ENCODE assay signal across 12 mouse cellular contexts in the genomic region with DNA sequence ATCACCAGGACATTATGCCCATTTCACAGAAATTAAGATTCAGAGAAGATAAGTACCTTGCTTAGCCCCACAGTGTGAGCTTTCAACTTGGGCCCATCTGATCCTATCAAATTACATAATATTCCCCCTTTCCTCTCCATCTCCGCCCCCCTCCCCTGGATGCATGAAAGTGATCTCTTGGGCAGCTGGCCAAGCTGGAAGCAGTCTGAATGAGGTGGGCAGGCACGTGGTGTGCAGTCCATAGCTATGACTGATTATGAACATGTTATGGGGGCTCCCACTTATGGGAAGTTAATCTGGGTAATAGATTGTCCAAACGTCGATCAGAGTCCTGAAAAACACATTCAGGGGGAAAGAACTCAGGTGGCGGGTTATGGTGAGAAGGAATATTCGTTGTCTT. TPM values are rescaled to one million over a fixed set of nuclear protein-coding genes. Genes with fewer than 3 reads are reported as not detected.
DNase-seq lines count a peak whose midpoint lies in the region; ATAC-seq lines count a peak whose summit lies in the region.
"Had no signal": no experiment of that assay in that cellular context is flagged by ENCODE, and none has a peak within 500 bp of the region (broad histone marks: within the 10 kb centered on the region; RNA-seq: fewer than 3 reads in every experiment).

No protein-coding gene starts in this region.

- peak; percentile 14 for DNase-seq in kidney, adult 18-20 months
- DNase-seq in kidney, adult 9 months, result no peak
- peak; percentile 77 for DNase-seq in retina, postnatal 1 day
- no peak for DNase-seq in retina, embryonic 14.5 days (ENCODE audit: low spot score)
- no peak for DNase-seq in frontal cortex, postnatal 36 days (ENCODE audit: low spot score in 2 of 2)
- DNase-seq: right cerebral cortex, postnatal 4 days; thymus, adult 2 months had no signal

- no peak overlapping the region for H3K9ac ChIP-seq in forebrain, embryonic 15.5 days (replicated peaks)
- H3K9ac ChIP-seq in forebrain, embryonic 12.5 days, result no peak overlapping the region
- H3K9ac ChIP-seq: midbrain, embryonic 15.5 days had no signal

- 56% methylated on average over 6 of the region's 6 CpGs for WGBS in forebrain, embryonic 15.5 days
- 77% methylated on average over 6 of the region's 6 CpGs for WGBS in forebrain, embryonic 12.5 days

- no peaks in the 10 kb centered on the region for H3K9me3 ChIP-seq in forebrain, embryonic 15.5 days
- no peaks in the 10 kb centered on the region for H3K9me3 ChIP-seq in forebrain, embryonic 12.5 days
- H3K9me3 ChIP-seq: G1E; midbrain, embryonic 15.5 days had no signal

- no peak overlapping the region for H3K4me2 ChIP-seq in forebrain, embryonic 15.5 days (replicated peaks)
- no peak overlapping the region for H3K4me2 ChIP-seq in forebrain, embryonic 12.5 days
- H3K4me2 ChIP-seq: midbrain, embryonic 15.5 days had no signal

- peaks cover 47% of the 10 kb centered on the region for H3K4me1 ChIP-seq in forebrain, embryonic 15.5 days
- peaks cover 45% of the 10 kb centered on the region for H3K4me1 ChIP-seq in forebrain, embryonic 12.5 days

- no peaks in the 10 kb centered on the region for H3K36me3 ChIP-seq in forebrain, embryonic 15.5 days
- H3K36me3 ChIP-seq in forebrain, embryonic 12.5 days (replicated peaks), result peaks cover 8% of the 10 kb centered on the region; the same call in 1 of the 2 replicates
- H3K36me3 ChIP-seq: midbrain, embryonic 15.5 days had no signal

- H3K4me3 ChIP-seq in forebrain, embryonic 15.5 days, result no peak overlapping the region
- H3K4me3 ChIP-seq in forebrain, embryonic 12.5 days (replicated peaks), result no peak overlapping the region
- H3K4me3 ChIP-seq: midbrain, embryonic 15.5 days had no signal

- H3K27ac ChIP-seq in forebrain, embryonic 15.5 days (replicated peaks), result no peak overlapping the region
- no peak overlapping the region for H3K27ac ChIP-seq in forebrain, embryonic 12.5 days
- H3K27ac ChIP-seq: midbrain, embryonic 15.5 days had no signal

- 0 out of 2 replicates have a peak, but pooled peaks have one; percentile 31 for ATAC-seq in forebrain, embryonic 15.5 days (replicated peaks)
- no peak for ATAC-seq in forebrain, embryonic 12.5 days (ENCODE audit: low FRiP score)
- no peak for ATAC-seq in inflammation-experienced regulatory T-cells, adult 6 months

- no peaks in the 10 kb centered on the region for H3K27me3 ChIP-seq in forebrain, embryonic 15.5 days
- no peaks in the 10 kb centered on the region for H3K27me3 ChIP-seq in forebrain, embryonic 12.5 days
- H3K27me3 ChIP-seq: midbrain, embryonic 15.5 days had no signal

RNA-seq across cellular contexts. Expression of gene Zfp710, which starts 27.2 kb away (rescaled TPM):
- 21.1 and 22.1 TPM in 2 replicates for polyA plus RNA-seq in forebrain, embryonic 15.5 days (2015; fragmentation: Nextera tagmentation; extraction: Ambion mirVana)
- polyA plus RNA-seq in forebrain, embryonic 12.5 days (2016; fragmentation: Nextera tagmentation; extraction: Ambion mirVana), result 30.5 and 33.9 TPM in 2 replicates
- polyA plus RNA-seq in inflammation-experienced regulatory T-cells, adult 6 months (2017; shearing (Covaris generic)), result 1 to 10 TPM; 1.8 to 5.1 (median 4.4) TPM

Comparison
In these comparisons a context has a peak if more than half of its experiments do, and no peak if none do; other contexts are left out.
1. DNase-seq: peak in kidney, adult 18-20 months (single experiment) and retina, postnatal 1 day (single experiment); none in kidney, adult 9 months (single experiment), retina, embryonic 14.5 days (single experiment) and frontal cortex, postnatal 36 days (0 of 2).